Mouse (Mus musculus): ENCODE results near the gene Gm21188.
"Not testable (repeated sequence)": the region's sequence is repeated elsewhere in the genome, so short reads cannot be mapped to it uniquely, and the experiment has no call there.

DNA sequence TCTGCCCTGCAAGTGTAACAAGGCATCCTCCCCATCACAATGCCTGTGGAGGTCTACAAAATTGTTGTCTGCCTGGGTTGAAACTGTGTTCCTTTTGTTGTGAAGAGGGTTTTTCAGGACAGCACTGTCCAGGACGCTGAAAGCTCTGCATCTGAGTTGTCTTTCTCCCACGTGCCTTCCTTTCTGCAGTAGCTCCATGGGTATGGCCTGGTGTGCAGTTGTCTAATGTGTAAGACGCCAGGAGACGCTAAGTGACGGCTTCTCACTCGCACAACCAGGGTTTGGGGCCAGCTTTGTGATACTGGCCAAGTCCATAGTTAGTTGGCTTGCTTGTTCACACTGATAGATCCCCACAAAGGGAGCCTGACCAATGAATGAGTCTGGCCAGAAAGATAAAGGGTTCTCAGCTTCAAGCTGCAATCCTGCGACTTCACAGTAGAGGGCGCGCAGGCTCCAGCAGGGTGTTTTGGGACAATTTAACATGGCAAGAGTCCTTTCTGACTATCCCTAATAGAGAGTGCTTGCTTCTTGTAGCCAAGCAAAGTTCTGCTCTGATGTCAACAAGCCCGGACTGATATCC, 60.0 kb downstream of the Gm21188 start:
- TF ChIP-seq CTCF (IDR thresholded peaks at IDR 0.05; ENCODE audit: low read depth); EP300 (optimal IDR thresholded peaks at IDR 0.05): not testable (repeated sequence)
